Mouse (Mus musculus) kidney, embryonic 16.5 days (tissue): ENCODE results near the gene Stk10. TPM values are rescaled to one million over a fixed set of nuclear protein-coding genes. Genes with fewer than 3 reads are reported as not detected.

ENCODE experiments used
- ATAC-seq: fragments of 200-750 bp; cut with Nextera tagmentation; 2 replicates; pipeline ENCODE4 v1.8.0; 2017; ENCODE audit warnings: moderate TSS enrichment; ENCODE audit not compliant: low FRiP score, low TSS enrichment
- H3K27ac ChIP-seq: fragments of 300-500 bp; sonication (generic); 2 replicates; pipeline ENCODE4 v1.5.1; 2014; ENCODE audit warnings: low read length
- H3K27me3 ChIP-seq: fragments of 300-500 bp; sonication (generic); 2 replicates; pipeline ENCODE4 v1.6.1; 2014; ENCODE audit warnings: low read length, control low read depth, mixed read lengths; ENCODE audit not compliant: insufficient read depth
- H3K36me3 ChIP-seq: fragments of 300-500 bp; sonication (generic); 2 replicates; pipeline ENCODE4 v1.6.1; 2014; ENCODE audit warnings: low read length, control low read depth, mixed read lengths; ENCODE audit not compliant: insufficient read depth
- H3K4me1 ChIP-seq: fragments of 300-500 bp; sonication (generic); 2 replicates; pipeline ENCODE4 v1.6.1; 2014; ENCODE audit warnings: low read length, control low read depth, mixed read lengths; ENCODE audit not compliant: insufficient read depth
- H3K4me2 ChIP-seq: fragments of 300-500 bp; sonication (generic); replicated peaks from 2 replicates; pipeline ENCODE4 v1.6.1; 2014; ENCODE audit warnings: low read depth, low read length
- H3K4me3 ChIP-seq: fragments of 300-500 bp; sonication (generic); 2 replicates; pipeline ENCODE4 v1.5.1; 2014; ENCODE audit warnings: mild to moderate bottlenecking, low read length
- H3K9ac ChIP-seq: fragments of 300-500 bp; sonication (generic); replicated peaks from 2 replicates; pipeline ENCODE4 v1.6.1; 2014; ENCODE audit warnings: low read length
- H3K9me3 ChIP-seq: fragments of 300-500 bp; sonication (generic); 2 replicates; pipeline ENCODE4 v1.6.1; 2016; ENCODE audit warnings: low read length, control low read depth
- WGBS: fragments of 180-500 bp; shearing (Covaris S2); extraction: QIAGEN DNeasy Blood & Tissue Kit; methylation state at CpG from one replicate; pipeline ENCODE4 v1.1.7; 2014; 5-methylcytosine and 5-hydroxymethylcytosine counted together
- polyA plus RNA-seq: library from polyadenylated mRNA; unstranded; fragments of >200 nt; fragmentation: Nextera tagmentation; extraction: Ambion mirVana; gene quantifications from 2 replicates; pipeline ENCODE4 v1.2.1, GENCODE M21; 2015

Gene Stk10
- polyA plus RNA-seq, 1 experiment from 2014 or later = 5.6 TPM

DNA sequence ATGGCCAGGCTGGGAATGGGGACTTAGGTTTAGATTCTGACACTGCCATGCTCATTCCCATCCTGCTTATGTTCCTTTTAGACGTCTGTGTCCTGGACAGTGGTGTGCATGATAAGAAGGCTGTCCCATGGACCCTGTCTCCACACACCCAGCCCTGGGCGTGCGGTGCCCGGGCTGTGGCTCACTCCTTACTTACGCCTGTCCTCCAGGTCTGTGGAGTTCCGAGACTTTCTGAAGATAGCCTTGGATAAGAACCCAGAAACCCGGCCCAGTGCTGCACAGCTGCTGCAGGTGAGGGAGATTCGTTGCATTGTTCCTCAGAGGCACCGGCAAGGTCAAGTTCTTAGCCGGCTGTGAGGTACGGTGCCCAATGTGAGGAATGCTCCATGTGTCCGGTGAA is 56.1 kb downstream of the Stk10 start:
- 91% methylated on average over 12 of the region's 12 CpGs for WGBS

DNA sequence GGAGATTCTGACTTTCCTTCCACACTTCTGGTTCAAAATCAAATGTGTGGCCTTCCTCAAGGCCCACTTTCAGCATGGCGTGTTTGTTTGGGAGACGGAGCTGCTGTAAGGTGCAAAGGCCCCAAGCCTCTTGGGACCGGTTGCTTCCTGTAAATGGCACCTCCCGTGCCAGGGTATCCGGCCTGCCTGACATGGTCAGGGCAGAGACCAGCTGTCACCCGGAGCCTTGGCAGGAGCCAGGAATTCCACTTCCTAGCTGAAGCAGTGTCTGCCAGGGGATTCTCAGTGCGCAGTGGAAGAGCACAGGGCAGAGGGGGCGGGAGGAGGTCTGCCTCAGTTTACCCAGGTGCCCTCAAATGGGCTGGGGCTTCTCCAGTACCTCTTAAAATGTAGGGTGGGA is 56.7 kb downstream of the Stk10 start:
- no peak for ATAC-seq
- WGBS = 82% methylated on average over 8 of the region's 8 CpGs
- no peak overlapping the region for H3K27ac ChIP-seq
- H3K27me3 ChIP-seq = no peaks in the 10 kb centered on the region
- H3K4me1 ChIP-seq = peaks cover 9% of the 10 kb centered on the region
- H3K4me3 ChIP-seq = no peak overlapping the region
- no peak overlapping the region for H3K4me2 ChIP-seq
- H3K9ac ChIP-seq = no peak overlapping the region
- peaks cover 4% of the 10 kb centered on the region; the same call in 1 of the 2 replicates for H3K9me3 ChIP-seq
- peaks cover 8% of the 10 kb centered on the region for H3K36me3 ChIP-seq

More for the DNA sequence above, 56.1 kb downstream of the Stk10 start:
- Histone ChIP-seq H3K27ac (no peak overlapping the region), H3K4me1 (peaks cover 9% of the 10 kb centered on the region), H3K4me2 (no peak overlapping the region), H3K9ac (no peak overlapping the region), H3K9me3 (peaks cover 1% of the 10 kb centered on the region; the same call in 1 of the 2 replicates), H3K4me3 (no peak overlapping the region), H3K36me3 (peaks cover 4% of the 10 kb centered on the region; the same call in 1 of the 2 replicates), H3K27me3 (no peaks in the 10 kb centered on the region)
- no peak for ATAC-seq

DNA sequence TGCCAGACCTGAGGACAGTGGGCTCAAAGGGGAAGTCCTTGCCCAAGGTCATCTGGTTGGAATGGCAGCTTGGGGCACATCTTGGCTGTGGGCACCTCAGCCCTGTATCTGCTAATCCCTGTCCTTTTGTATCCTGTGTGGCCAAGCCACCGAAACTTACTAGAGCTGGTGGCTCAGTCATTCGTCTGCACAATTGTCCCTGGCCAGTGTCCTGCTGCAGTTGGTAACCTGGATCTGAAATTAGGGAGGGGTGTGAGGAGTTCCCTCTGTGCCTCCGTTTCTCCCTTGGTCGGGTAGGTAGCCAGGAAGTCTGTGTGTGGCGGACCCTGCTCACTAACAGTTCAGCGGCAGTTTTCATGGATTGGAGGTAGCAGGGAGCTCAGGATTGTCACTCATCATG is 57.1 kb downstream of the Stk10 start:
- H3K4me1 ChIP-seq = peaks cover 9% of the 10 kb centered on the region
- ATAC-seq = no peak
- H3K9me3 ChIP-seq = peaks cover 4% of the 10 kb centered on the region; the same call in 1 of the 2 replicates
- H3K36me3 ChIP-seq = peaks cover 8% of the 10 kb centered on the region
- no peaks in the 10 kb centered on the region for H3K27me3 ChIP-seq
- H3K4me3 ChIP-seq = no peak overlapping the region
- no peak overlapping the region for H3K4me2 ChIP-seq
- H3K9ac ChIP-seq = no peak overlapping the region
- no peak overlapping the region for H3K27ac ChIP-seq
- 74% methylated on average over 6 of the region's 6 CpGs for WGBS

DNA sequence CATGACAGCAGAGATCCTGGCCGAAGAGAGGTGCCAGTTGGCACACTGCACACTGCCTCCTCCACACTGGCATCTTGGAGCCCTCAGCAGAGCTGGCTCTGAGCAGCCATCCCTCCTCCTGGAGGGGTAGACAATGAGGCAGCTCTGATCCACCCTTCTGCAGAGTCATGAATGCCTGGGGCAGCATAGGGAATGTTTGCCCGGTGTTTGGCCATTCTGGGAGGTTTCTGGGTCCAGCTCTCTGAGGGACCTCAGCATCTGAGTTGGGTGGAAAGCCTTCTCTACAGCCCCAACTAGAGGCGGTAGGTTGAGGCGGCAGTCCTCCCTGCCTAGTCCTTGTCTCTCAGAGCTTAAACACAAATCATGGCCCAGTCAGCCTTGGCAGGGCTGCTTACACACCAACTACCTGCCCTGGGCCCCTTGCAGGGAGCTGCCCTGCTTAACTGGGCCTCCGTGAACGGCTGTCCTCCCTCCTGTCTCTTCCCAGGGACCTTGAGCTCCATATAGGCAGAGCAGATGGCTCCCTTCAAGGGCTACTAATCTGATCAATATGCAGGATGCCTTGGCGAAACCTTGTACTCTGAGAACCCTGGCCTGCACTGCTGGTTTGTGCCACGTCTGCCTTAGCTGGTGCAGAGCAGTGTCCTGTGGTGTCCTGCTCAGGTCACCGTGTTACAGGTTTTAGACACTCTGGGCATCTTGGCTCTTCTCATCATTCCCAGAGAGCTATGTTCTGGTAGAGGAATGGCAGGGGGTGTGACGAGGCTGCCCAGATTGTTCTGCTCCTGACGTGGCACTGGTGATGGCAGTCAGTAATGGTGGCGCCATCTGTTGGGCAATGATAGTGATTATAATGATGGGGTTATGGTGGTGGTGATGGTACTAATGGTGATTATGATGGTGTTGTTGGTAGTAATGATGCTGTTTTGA is 59.1 kb downstream of the Stk10 start:
- peaks cover 4% of the 10 kb centered on the region; the same call in 1 of the 2 replicates for H3K9me3 ChIP-seq
- peaks cover 8% of the 10 kb centered on the region for H3K36me3 ChIP-seq
- no peak overlapping the region for H3K27ac ChIP-seq
- H3K4me1 ChIP-seq = peaks cover 9% of the 10 kb centered on the region
- no peak overlapping the region for H3K4me2 ChIP-seq
- WGBS = 69% methylated on average over 12 of the region's 12 CpGs
- H3K27me3 ChIP-seq = no peaks in the 10 kb centered on the region
- H3K4me3 ChIP-seq = no peak overlapping the region
- H3K9ac ChIP-seq = no peak overlapping the region
- no peak for ATAC-seq

DNA sequence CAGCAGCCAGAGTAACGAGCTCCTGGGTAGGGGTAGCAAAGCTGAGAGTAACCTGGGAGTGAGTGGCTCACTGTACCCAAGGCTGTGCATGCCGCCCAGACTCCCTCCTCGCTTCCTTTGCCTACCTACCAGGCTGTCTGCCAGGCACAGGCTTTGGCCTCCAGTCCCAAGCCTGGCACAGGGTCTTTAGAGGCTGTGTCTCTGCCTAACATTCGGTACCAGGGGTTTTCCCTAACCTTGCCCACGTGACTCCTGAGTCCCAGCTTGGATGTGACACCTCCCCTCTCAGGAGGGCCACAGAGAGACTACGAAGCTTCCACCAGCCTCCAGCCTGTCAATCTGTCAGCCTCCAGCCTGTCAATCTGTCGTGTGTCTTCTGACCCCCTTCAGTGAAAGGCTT is 60.0 kb downstream of the Stk10 start:
- Histone ChIP-seq H3K4me2 (no peak overlapping the region), H3K27ac (no peak overlapping the region), H3K9me3 (peaks cover 4% of the 10 kb centered on the region; the same call in 1 of the 2 replicates), H3K4me1 (peaks cover 5% of the 10 kb centered on the region), H3K4me3 (no peak overlapping the region), H3K27me3 (no peaks in the 10 kb centered on the region), H3K36me3 (peaks cover 8% of the 10 kb centered on the region), H3K9ac (no peak overlapping the region)
- no peak for ATAC-seq
- WGBS = 80% methylated on average over 7 of the region's 7 CpGs

DNA sequence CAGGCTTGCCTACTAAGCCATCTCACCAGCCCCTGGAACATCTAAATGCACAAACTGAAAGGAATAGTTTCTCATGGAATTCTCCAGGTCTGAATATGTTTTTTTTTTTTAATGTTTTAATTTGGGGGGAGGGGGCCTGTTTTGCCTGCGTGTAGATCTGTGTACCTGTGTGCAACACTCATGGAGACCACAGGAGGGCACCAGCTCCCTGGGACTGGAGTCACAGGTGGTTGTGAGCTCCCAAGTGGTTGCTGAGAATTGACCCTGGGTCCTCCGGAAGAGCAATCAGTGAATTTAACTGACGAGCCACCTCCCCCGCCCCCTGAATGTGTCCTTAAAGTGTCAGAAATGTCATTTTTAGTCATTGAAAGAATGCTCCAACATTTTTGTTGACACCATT is 61.0 kb downstream of the Stk10 start:
- Histone ChIP-seq H3K4me2 (no peak overlapping the region), H3K4me1 (no peaks in the 10 kb centered on the region), H3K9ac (no peak overlapping the region), H3K4me3 (no peak overlapping the region), H3K36me3 (peaks cover 10% of the 10 kb centered on the region), H3K27me3 (no peaks in the 10 kb centered on the region), H3K27ac (no peak overlapping the region), H3K9me3 (peaks cover 4% of the 10 kb centered on the region; the same call in 1 of the 2 replicates)
- 94% methylated on average over 4 of the region's 4 CpGs for WGBS
- ATAC-seq = no peak

DNA sequence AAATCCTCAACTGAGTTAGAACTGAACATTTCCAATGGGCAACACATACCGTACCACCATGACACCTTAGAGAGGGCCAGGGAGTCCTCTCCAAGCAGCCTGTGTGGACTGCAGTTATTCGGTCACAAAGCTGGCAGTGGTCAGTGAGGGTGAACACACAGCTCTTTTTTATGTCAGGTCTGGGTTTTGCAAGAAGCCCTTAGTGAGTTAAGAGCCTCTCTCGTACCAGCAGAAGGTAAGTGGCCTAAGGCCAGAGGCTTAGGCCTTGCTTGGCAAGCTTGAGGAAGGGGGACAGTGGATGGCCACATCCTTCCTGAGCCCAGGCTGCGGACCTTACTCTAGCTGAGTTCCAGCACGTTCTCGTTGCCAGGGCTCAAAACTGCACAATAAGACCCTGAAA is 67.3 kb downstream of the Stk10 start:
- Histone ChIP-seq H3K9ac (no peak overlapping the region), H3K36me3 (0 out of 2 replicates have a peak, but pooled peaks cover 3% of the 10 kb centered on the region), H3K4me2 (no peak overlapping the region), H3K27ac (no peak overlapping the region), H3K4me1 (peaks cover 13% of the 10 kb centered on the region), H3K4me3 (no peak overlapping the region), H3K27me3 (no peaks in the 10 kb centered on the region), H3K9me3 (no peaks in the 10 kb centered on the region)
- WGBS = 91% methylated on average over 6 of the region's 6 CpGs
- no peak for ATAC-seq

DNA sequence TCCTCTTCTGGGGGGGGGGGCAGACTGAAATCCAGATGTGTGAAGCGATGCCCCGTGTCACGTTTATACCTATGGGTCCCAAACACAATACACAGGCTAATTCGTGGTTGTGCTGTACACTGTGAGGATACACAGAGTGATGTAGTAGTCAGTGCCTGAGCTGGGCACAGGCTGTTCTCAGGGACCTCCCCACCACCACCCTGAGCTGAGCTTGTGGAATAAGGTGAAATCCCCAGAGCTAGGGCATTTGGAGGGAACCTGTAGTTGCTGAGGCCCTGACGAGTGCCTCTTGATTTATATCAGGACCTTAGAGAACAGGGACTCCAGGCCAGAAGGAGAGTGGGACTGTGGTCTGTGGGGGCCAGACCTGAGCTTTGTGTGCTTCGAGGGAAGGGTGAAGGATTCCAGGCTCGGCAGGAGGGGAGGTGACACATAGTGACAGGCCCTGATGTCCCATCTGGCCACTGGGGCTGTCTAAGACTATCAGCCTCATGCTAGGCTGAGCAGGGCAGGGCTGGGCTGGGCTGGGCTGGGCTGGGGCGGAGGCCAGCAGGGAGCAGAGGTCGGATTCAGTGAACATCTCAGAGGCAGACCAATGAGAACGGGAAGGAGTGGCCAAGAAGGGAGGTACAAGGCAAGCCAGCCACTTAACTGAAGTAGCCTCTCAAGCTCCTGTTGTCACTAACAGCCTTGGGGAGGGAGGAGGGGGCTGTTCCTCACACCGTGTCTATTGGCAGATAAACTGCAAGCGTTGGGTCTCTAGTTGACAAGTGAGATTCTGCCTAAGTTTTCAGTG is 68.6 kb downstream of the Stk10 start:
- Histone ChIP-seq H3K4me3 (no peak overlapping the region), H3K27ac (no peak overlapping the region), H3K4me2 (0 out of 2 replicates have a peak overlapping the region, but pooled peaks have one; percentile 4), H3K27me3 (no peaks in the 10 kb centered on the region), H3K4me1 (peaks cover 17% of the 10 kb centered on the region), H3K9me3 (no peaks in the 10 kb centered on the region), H3K9ac (no peak overlapping the region), H3K36me3 (0 out of 2 replicates have a peak, but pooled peaks cover 3% of the 10 kb centered on the region)
- 40% methylated on average over 12 of the region's 12 CpGs for WGBS
- ATAC-seq = peak; percentile 92

DNA sequence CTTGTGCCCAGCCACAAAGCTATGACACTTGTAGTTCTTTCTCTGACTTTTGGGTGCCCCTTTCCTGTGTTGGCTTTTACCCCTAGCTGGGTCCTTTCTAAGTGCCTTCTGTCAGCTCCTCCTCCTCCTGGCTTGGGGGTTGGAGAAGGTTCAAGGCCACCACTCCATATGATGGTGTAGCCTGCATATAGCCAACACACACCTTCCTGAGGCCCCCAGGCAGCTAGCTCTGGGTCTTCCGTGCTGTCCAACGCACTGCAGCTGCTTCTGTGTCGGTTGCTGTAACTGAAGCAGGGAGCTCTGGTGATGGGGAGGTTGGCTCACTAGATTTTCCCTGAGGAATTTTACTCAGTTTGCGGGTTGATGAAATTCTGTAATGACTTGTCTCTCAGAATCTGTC is 71.6 kb downstream of the Stk10 start:
- H3K4me3 ChIP-seq = no peak overlapping the region
- no peak for ATAC-seq
- peak overlapping the region; percentile 57; the same call in 1 of the 2 replicates for H3K27ac ChIP-seq
- H3K27me3 ChIP-seq = no peaks in the 10 kb centered on the region
- no peaks in the 10 kb centered on the region for H3K9me3 ChIP-seq
- no peak overlapping the region for H3K4me2 ChIP-seq
- H3K9ac ChIP-seq = no peak overlapping the region
- 39% methylated on average over 4 of the region's 4 CpGs for WGBS
- H3K36me3 ChIP-seq = no peaks in the 10 kb centered on the region
- peaks cover 17% of the 10 kb centered on the region for H3K4me1 ChIP-seq
